Mouse (Mus musculus): ENCODE results near the gene Gm10324. TPM values are rescaled to one million over a fixed set of nuclear protein-coding genes. Genes with fewer than 3 reads are reported as not detected.
"Not testable (repeated sequence)": the region's sequence is repeated elsewhere in the genome, so short reads cannot be mapped to it uniquely, and the experiment has no call there.

Gene Gm10324
- not detected for total RNA-seq (2021)
- long read RNA-seq, experiment 1 = 0 reads
- long read RNA-seq, experiment 2 = 0 reads

GRCm38 (mm10) chr13:66119247-66119646, at the start of gene Gm10324:
Gene Gm10324, plus strand, starts transcription at chr13:66119547.
- not testable (repeated sequence) for DNase-seq

Other genes starting within 250 kb of the Gm10324 start
- not detected for gene Gm10772, start 108.0 kb downstream of the Gm10324 start, total RNA-seq (2021)

Data from adrenal gland, postnatal 36 days (tissue).